Mouse (Mus musculus) layer of hippocampus, adult 9-10 months (tissue): ENCODE measurements at regions not wholly inside any gene's neighbourhood (a gene's known extent, or its start where the extent isn't known, plus 50 kb on each side); places are given as distances from the start of the nearest gene placed in this dataset.
A peak's percentile ranks its signal among the peaks of the same experiment; 100 is the strongest.
"Not testable (repeated sequence)": the region's sequence is repeated elsewhere in the genome, so short reads cannot be mapped to it uniquely, and the experiment has no call there.

ENCODE experiments used
- DNase-seq: peaks from one replicate; pipeline ENCODE4 v3.0.0; 2022; ENCODE audit warnings: low spot score

- DNase-seq: no peak
Measured at GRCm38 (mm10) chr15:31987291-31987690, 189.8 kb upstream of the Tas2r119 start.

- no peak for DNase-seq
Measured at GRCm38 (mm10) chr15:31989093-31989492, 188.0 kb upstream of the Tas2r119 start.

- DNase-seq: no peak
Measured at GRCm38 (mm10) chr15:31989593-31990290, 187.3 kb upstream of the Tas2r119 start.

GRCm38 (mm10) chr15:31997996-31998395 is 179.1 kb upstream of the Tas2r119 start:
- no peak for DNase-seq

- DNase-seq: no peak
Measured at GRCm38 (mm10) chr15:31999553-31999952, 177.5 kb upstream of the Tas2r119 start.

- peak; percentile 43 for DNase-seq
Measured at GRCm38 (mm10) chr15:32002950-32003422, 174.1 kb upstream of the Tas2r119 start.

- no peak for DNase-seq
Measured at GRCm38 (mm10) chr15:32003489-32003888, 173.6 kb upstream of the Tas2r119 start.

GRCm38 (mm10) chr15:32005986-32006385 is 171.1 kb upstream of the Tas2r119 start:
- no peak for DNase-seq

GRCm38 (mm10) chr15:32009818-32010217 is 167.3 kb upstream of the Tas2r119 start:
- no peak for DNase-seq

- DNase-seq: no peak
Measured at GRCm38 (mm10) chr15:32012044-32012443, 165.0 kb upstream of the Tas2r119 start.

GRCm38 (mm10) chr15:32012838-32013237 is 164.3 kb upstream of the Tas2r119 start:
- DNase-seq: no peak

GRCm38 (mm10) chr15:32015169-32015568 is 161.9 kb upstream of the Tas2r119 start:
- no peak for DNase-seq

- no peak for DNase-seq
Measured at GRCm38 (mm10) chr15:32020323-32021008, 156.6 kb upstream of the Tas2r119 start.

GRCm38 (mm10) chr15:32021009-32021602 is 156.0 kb upstream of the Tas2r119 start:
- no peak for DNase-seq

- DNase-seq: no peak
Measured at GRCm38 (mm10) chr15:32034091-32034490, 143.0 kb upstream of the Tas2r119 start.

GRCm38 (mm10) chr15:32034790-32035189 is 142.3 kb upstream of the Tas2r119 start:
- no peak for DNase-seq

GRCm38 (mm10) chr15:32041764-32042163 is 135.3 kb upstream of the Tas2r119 start:
- no peak for DNase-seq

GRCm38 (mm10) chr15:32042173-32042572 is 134.9 kb upstream of the Tas2r119 start:
- DNase-seq: no peak

GRCm38 (mm10) chr15:32042589-32042988 is 134.5 kb upstream of the Tas2r119 start:
- DNase-seq: no peak

- DNase-seq: no peak
Measured at GRCm38 (mm10) chr15:32043207-32043606, 133.9 kb upstream of the Tas2r119 start.

GRCm38 (mm10) chr15:32043670-32044069 is 133.4 kb upstream of the Tas2r119 start:
- not testable (repeated sequence) for DNase-seq

GRCm38 (mm10) chr15:32048836-32049235 is 128.3 kb upstream of the Tas2r119 start:
- no peak for DNase-seq

GRCm38 (mm10) chr15:32061573-32061972 is 115.5 kb upstream of the Tas2r119 start:
- DNase-seq: no peak
